Mouse (Mus musculus): ENCODE results near the gene Dusp7.

Gene Dusp7

DNA sequence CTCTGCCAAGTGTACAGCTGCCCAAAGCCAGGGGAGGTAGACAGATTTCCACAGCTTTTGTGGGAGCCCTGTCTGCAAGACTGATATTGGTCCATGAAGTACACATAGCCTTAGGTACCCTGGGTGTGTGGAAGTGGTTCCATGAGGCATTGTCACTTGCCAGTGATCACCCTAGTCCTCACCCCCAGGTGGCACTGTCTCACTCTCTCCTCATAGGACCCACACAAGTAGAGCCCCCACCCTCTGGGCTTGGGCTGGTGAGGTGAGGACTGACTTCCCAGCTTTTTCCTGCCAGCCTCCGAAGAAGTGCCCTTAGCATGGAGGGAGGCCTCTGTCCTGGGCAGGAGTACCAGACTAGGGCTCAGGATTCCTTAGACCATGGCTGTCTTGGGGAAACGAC lies 19.4 kb upstream of the Dusp7 start:
- in situ Hi-C loops (cut with MboI; ENCODE audit: low pct_unique_long_range_greater_than_20kb in 1 of 2, low sequenced_read_pairs in 2 of 2, unreplicated experiment in 1 of 2) = no loop called here

DNA sequence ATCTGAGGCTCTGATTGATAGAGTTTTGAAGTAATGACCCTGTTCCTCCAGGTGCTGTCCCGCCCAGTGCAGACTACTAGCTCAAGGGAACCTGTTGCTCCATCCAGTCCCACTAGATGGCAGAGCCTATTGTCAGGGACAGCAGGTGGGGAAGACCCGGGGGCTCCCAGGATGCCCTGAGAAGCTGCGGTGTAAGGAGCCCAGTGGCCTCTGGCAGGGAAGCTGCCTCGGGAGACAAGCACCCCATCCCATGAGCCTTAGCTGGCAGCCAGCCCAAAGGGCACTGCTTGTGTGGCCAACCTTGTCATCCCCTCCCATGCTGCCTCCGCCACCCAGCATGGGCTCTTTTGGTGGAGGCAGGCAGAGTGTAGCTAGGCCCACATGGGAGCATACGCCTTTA lies 17.3 kb upstream of the Dusp7 start:
- in situ Hi-C loops (cut with MboI; ENCODE audit: low pct_unique_long_range_greater_than_20kb in 1 of 2, low sequenced_read_pairs in 2 of 2, unreplicated experiment in 1 of 2) = no loop called here

DNA sequence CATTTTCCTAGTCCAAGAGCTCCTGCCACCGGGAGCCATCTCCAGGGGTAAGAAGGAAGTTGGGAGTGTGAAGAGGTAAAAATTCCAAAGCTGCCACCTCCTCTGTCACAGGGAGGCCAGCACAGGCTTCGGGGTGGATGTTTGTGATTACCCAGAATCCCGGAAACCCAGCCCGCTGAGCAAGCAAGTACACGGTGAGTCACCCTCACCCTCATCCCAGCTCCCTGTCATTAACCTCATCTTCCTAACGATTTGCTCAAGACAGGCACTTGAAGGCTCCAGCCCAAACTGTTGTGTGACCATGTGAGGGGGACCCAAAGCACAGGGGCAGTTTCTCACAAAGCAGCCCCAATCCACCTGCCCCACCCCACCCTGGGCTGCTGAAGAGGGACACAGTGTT lies 14.7 kb upstream of the Dusp7 start:
- in situ Hi-C loops (cut with MboI; ENCODE audit: low pct_unique_long_range_greater_than_20kb in 1 of 2, low sequenced_read_pairs in 2 of 2, unreplicated experiment in 1 of 2) = no loop called here

DNA sequence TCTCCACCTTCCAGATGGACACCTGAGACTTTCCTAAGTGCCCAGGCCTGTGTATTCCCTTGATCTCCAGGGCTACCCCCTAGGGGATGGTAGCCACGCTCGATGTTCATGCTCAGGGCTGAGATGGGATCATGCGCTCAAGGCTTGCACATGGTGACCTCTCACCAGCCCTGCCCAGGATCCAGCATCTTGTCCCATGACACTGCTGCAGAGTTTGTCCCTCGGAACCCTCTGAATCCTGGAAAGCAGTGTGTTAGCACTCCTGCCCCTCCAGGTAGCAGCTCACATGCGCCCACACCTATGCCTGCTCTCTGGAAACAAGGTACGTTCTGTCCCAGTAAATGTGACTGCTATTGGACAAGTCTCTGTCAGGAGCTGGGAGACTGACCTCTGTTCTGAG lies 13.6 kb upstream of the Dusp7 start:
- in situ Hi-C loops (cut with MboI; ENCODE audit: low pct_unique_long_range_greater_than_20kb in 1 of 2, low sequenced_read_pairs in 2 of 2, unreplicated experiment in 1 of 2) = no loop called here

DNA sequence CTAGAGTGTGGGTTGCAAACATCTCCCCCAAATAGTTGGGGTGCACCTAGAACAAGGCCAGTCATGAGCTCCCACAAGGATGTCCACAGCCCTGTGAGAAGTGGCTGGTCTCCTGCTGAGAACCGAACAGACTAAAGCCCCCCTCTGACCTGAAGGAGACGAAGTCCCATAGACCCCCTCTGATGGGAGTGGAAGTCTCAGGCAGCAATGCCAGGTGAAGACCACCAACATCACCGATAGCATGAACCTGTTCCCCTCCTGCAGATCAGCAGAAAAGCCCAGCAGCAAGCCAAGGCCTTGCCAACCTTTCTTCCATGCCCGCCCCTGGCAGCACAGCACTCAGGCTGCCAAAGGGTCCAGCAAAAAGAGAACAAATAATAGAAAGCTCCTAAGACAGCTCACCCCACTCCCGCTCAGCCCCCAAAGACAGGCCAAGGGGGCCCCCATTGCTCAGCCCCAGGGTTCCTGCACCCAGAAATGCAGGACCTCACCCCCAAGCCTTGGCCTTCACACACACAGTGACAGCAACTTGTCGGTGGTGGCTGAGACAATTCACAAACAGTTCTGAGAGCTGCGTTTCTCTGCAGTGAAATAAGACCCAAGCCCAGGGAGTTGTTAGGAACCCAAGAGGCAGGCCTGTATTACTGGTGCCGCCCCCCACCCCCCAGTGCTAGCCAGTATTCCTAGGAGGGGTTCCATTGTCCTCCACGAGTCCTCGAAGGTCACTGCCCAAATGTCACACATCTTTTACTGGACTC lies 13.0 kb upstream of the Dusp7 start:
- in situ Hi-C loops (cut with MboI; ENCODE audit: low pct_unique_long_range_greater_than_20kb in 1 of 2, low sequenced_read_pairs in 2 of 2, unreplicated experiment in 1 of 2) = no loop called here

DNA sequence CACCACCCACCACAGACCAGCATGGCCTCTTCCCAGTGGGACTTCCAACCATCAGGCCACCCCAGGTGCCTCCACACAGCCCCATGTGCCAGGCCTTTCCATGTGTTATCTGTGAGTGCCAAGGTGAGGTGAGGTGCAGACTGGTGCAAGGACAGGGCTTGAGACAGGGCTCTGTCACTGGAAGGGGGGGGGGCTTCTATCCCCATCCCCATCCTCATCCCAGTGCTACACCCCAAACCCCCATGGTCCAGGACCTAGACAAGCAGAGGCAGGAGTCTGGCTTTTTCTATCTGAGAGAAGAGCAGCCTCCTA lies 12.5 kb upstream of the Dusp7 start:
- in situ Hi-C loops (cut with MboI; ENCODE audit: low pct_unique_long_range_greater_than_20kb in 1 of 2, low sequenced_read_pairs in 2 of 2, unreplicated experiment in 1 of 2) = no loop called here

DNA sequence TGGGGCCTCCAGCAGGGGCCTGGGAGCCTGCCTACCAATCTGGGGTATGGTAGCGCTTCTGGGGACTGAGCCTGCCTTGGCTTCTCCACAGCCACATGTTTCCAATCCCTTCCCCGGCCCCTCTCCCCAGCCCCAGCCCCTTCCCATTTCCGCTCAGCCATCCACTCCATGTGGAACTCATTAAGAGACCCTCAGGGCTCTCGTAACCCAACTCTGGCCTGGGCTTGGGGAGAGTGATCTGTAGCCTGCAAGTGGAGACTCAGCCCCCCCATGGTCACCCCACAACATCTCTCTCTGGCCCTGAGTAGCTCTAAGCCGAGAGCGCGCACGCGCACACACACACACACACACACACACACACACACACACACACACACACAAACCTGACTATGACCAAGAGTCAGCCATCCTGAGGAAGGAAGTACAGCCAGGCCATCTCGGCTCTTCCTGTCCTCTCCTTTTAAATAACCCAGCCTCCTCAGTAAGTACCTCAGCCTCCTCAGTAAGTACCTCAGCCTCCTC lies 12.0 kb upstream of the Dusp7 start:
- in situ Hi-C loops (cut with MboI; ENCODE audit: low pct_unique_long_range_greater_than_20kb in 1 of 2, low sequenced_read_pairs in 2 of 2, unreplicated experiment in 1 of 2) = no loop called here

DNA sequence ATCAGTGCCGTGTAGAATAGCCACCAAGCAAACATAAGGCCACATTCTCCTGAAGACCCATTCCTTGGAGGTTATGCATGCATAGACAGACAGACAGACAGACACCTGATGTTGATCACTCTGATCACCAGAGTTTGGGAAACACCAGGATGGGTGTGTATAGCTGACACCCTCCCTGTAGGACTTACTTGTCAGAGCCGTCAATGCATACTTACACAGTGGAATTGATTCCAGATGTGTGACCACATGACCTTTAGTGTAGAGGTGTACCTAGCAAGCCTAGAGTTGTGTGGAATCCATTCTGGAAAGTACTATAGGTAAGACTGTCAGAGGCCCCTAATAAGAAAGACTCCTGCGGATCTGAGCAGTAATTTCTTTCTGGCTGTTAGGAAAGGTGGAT lies 11.3 kb upstream of the Dusp7 start:
- in situ Hi-C loops (cut with MboI; ENCODE audit: low pct_unique_long_range_greater_than_20kb in 1 of 2, low sequenced_read_pairs in 2 of 2, unreplicated experiment in 1 of 2) = no loop called here

DNA sequence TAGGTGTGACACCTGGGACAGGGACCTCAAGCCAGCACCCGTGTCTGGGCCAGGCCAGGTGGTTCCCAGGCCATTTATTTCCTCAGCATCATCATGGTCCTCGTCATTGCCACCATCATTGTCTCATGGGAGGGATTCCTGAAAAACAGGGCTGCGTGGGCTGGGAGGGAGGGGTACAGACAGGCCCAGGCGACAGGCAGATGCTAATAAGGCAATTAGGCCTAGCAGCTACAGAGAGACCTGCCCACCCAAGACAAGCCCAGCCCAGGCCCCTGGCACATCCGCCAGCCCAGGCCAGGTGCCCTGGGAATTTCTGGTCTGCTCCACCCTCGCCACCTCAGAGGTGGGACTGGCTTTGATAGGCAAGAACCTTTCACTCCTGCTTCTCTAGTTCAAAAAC lies 9.1 kb upstream of the Dusp7 start:
- in situ Hi-C loops (cut with MboI; ENCODE audit: low pct_unique_long_range_greater_than_20kb in 1 of 2, low sequenced_read_pairs in 2 of 2, unreplicated experiment in 1 of 2) = no loop called here

DNA sequence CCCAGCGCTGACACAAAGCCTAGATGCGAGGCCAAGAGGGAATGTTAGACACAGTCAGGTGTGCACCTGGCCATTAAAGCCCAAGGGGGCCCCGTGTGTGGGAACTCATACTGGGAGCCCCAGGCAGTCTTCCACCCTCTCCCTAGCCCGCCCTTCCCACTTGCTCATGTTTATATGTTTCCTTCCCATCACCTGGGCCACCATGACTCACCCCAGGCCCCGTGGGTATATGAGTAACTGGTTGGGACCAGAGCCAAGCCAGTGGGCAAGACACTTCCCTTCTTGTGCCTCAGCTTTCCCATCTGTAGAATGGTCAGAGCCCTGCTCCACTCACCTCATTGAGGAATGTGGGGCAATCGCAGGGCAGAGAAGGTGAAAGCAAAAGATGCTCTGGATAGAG lies 7.3 kb upstream of the Dusp7 start:
- in situ Hi-C loops (cut with MboI; ENCODE audit: low pct_unique_long_range_greater_than_20kb in 1 of 2, low sequenced_read_pairs in 2 of 2, unreplicated experiment in 1 of 2) = no loop called here

DNA sequence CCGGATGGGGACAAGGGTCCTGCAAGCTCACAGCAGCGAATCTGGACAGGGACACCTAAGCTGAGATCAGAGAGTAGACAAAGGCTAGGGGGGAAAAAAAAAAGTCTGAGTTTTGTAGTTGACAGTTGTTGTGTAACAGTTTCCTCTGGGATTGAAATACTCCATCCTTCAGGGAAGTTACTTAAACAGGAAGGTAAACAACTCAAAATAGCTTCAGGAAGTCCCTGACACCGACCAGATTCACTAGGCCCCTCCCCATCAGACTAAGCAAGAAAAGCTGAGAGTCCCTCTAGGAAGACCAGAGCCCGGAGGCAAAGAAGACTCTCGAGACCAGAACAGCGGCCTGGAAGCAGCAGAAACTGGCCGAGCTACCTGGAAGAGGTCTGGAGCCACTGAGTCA lies 3.1 kb upstream of the Dusp7 start:
- in situ Hi-C loops (cut with MboI; ENCODE audit: low pct_unique_long_range_greater_than_20kb in 1 of 2, low sequenced_read_pairs in 2 of 2, unreplicated experiment in 1 of 2) = no loop called here

DNA sequence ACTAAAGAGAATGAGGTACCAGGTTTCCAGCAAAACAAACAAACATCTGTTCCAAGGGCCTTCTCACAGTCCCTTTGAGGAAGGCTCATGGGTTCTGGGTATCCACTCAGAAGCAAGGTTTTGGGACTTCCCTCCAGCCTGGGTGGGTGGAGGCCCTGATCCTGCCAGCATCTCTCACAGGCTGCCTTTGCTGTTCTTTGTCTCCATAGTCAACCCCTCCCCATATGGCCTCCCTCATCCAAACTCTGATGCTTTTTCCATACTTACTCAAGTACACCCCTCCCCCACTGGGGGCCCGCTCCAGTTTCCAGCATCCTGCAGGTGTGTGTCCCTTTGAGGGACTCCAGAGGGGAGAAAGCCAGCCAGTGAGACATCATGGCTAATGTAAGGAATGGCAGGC lies 2.2 kb upstream of the Dusp7 start:
- in situ Hi-C loops (cut with MboI; ENCODE audit: low pct_unique_long_range_greater_than_20kb in 1 of 2, low sequenced_read_pairs in 2 of 2, unreplicated experiment in 1 of 2) = no loop called here

DNA sequence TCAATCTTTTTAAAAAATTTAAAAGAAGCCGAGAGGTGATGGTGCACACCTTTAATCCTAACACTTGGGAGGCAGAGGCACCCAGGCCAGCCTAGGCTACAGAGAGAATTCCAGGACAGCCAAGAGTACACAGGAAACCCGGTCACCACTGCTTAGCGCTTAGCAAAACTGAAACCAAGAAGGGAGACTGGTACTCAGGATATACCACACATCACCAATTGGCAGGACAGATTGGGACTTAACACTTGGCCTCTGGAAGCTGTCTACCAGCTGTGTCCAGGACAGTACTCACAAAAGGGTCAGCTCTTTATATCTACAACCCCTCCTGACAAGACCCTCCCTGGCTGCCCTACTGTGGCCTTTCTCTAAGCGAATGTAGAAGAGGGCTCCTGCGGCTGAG lies 1.4 kb upstream of the Dusp7 start:
- in situ Hi-C loops (cut with MboI; ENCODE audit: low pct_unique_long_range_greater_than_20kb in 1 of 2, low sequenced_read_pairs in 2 of 2, unreplicated experiment in 1 of 2) = no loop called here

DNA sequence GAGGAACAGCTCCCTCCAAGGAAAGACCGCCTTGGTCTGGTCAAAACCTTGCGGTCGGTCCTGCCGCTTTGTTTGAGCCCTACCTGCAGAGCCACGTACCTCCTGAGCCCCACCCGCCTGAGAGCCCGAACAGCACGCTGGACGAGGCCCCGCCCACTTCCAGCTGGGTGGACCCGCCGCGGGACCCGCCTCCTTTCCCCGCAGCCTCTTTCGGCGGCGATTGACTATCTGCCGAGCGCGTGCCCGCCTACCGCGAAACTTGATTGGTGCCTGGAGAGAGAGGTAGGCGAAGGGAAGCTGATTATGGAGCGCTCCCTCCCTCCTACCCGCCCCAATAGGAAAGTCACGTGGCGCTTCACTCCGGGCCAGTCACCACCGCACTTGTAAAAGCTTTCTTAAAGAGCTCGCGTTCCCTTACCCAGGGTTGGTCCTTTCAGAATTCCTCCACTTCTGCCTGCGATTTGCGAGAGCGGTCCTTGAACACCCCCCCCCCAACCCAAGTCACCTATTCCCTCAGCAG lies 780 bp upstream of the Dusp7 start:
- in situ Hi-C loops (cut with MboI; ENCODE audit: low pct_unique_long_range_greater_than_20kb in 1 of 2, low sequenced_read_pairs in 2 of 2, unreplicated experiment in 1 of 2) = no loop called here

DNA sequence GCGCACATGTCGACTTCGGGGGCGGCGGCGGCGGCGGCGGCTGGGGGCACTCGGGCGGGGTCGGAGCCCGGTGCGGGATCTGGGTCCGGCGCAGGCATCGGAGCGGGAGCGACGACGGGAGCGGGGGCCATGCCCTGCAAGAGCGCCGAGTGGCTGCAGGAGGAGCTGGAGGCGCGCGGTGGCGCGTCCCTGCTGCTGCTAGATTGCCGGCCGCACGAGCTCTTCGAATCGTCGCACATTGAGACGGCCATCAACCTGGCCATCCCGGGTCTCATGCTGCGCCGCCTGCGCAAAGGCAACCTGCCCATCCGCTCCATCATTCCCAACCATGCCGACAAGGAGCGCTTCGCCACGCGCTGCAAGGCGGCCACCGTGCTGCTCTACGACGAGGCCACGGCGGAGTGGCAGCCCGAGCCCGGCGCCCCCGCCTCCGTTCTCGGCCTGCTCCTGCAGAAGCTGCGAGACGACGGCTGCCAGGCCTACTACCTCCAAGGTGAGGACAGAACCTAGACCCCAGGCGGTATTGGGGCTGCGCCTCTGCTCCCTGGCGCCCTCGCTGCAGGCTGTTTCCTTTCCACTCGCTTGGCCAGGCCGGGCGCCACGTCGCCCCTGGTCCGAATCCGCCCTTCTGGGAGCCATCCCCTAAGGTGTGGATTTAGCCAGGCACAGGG lies 534 bp downstream of the Dusp7 start:
- in situ Hi-C loops (cut with MboI; ENCODE audit: low pct_unique_long_range_greater_than_20kb in 1 of 2, low sequenced_read_pairs in 2 of 2, unreplicated experiment in 1 of 2) = no loop called here

DNA sequence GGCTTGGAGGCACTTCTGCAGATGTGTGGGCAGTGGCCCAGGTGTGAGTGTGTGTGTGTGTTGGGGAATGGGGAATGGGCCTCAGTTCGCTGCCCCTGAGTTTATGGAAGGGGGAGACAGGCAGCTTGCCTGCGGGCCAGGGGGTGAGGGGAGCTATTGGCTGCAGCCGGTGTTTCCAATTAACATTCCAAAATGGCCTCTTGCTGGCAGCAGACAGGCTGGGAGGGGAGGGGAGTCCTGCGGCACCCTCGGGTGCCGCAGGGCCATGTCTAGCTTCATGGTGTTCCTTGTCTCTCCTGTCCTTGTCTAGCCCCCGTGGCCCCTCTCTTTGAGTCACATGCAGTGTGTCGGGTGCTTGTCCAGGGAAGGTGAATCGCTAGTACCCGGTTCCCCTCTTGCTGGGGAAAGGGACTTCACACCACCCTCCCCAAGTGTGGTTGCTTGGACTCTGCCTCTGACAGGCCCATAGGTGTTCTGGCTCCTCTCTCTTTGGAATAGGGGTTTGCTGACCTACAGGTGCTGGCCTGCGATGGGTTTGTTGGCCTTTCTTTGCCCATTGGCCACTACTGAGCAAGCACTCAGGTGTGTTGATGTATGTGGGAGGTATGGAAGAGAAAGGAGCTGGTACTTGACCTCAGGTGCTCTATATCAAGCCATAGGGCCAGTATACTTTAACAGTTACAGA lies 1.5 kb downstream of the Dusp7 start:
- in situ Hi-C loops (cut with MboI; ENCODE audit: low pct_unique_long_range_greater_than_20kb in 1 of 2, low sequenced_read_pairs in 2 of 2, unreplicated experiment in 1 of 2) = no loop called here

DNA sequence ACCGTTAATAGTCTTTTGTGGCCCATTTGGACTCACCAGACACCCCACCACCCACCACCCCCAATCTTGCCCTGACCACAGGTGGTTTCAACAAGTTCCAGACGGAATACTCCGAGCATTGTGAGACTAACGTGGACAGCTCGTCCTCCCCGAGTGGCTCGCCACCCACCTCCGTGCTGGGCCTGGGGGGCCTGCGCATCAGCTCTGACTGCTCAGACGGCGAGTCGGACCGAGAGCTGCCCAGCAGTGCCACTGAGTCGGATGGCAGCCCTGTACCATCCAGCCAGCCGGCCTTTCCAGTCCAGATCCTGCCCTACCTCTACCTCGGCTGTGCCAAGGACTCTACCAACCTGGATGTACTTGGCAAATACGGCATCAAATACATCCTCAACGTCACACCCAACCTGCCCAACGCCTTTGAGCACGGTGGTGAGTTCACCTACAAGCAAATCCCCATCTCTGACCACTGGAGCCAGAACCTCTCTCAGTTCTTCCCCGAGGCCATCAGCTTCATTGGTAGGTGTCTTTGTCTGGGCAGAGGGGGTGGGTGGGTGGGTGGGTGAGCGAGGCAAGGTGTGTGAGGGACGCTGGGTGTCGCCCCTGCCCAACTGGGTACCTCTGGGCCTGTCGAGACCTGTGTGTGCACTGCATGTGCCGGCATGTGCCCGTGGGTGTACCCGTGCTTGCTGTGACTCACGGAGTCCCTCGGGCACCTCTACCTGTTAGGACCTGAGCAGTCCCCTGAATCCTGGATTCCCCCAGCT lies 2.4 kb downstream of the Dusp7 start:
- in situ Hi-C loops (cut with MboI; ENCODE audit: low pct_unique_long_range_greater_than_20kb in 1 of 2, low sequenced_read_pairs in 2 of 2, unreplicated experiment in 1 of 2) = no loop called here

DNA sequence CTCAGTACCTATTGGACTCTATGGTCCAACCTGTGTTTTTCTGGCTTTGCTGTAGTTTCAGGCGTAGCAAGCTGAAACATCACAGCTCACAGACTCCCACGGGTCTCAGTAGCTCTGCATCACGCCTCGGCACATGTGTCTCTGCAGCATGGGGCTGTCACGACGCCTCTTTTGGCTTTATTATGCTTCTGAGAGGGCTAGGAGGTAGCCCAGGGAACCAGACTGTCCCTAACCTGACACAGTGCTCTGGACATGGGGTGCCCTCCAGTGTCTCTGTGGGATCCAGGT lies 2.9 kb downstream of the Dusp7 start:
- in situ Hi-C loops (cut with MboI; ENCODE audit: low pct_unique_long_range_greater_than_20kb in 1 of 2, low sequenced_read_pairs in 2 of 2, unreplicated experiment in 1 of 2) = no loop called here

DNA sequence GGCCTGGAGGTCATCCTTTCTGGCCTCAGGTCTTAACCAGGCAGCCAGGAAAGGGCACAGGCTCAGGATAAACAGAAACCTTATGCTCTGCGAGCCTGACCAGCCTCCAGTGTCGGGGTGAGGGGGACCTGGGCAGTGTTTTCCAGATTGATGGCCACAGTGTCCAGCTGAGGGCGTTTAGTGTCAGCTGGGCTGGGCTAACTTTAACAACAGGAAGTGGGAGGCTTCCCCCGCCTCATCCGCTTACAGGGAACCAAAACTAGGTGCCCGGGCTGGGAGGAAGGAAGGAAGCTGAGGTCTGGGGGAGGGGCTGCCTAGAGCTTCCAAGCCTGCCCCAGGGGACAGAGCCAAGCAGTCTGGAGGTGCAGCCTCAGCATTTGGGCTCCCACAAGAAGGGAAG lies 3.3 kb downstream of the Dusp7 start:
- in situ Hi-C loops (cut with MboI; ENCODE audit: low pct_unique_long_range_greater_than_20kb in 1 of 2, low sequenced_read_pairs in 2 of 2, unreplicated experiment in 1 of 2) = no loop called here
